Mouse (Mus musculus) hindbrain, embryonic 10.5 days (tissue): ENCODE data around the gene Caml. TPM values are rescaled to one million over a fixed set of nuclear protein-coding genes. Genes with fewer than 3 reads are reported as not detected.
"Not testable (repeated sequence)": the region's sequence is repeated elsewhere in the genome, so short reads cannot be mapped to it uniquely, and the experiment has no call there.

Experiments
- DNase-seq: peaks from one replicate; pipeline ENCODE4 v3.0.0-alpha.2; 2017; ENCODE audit warnings: low spot score
- H3K27ac ChIP-seq: fragments of 300-500 bp; sonication (generic); 2 replicates; pipeline ENCODE4 v1.5.1; 2016; ENCODE audit warnings: mild to moderate bottlenecking, moderate library complexity
- H3K27me3 ChIP-seq: fragments of 300-500 bp; sonication (generic); 2 replicates; pipeline ENCODE4 v1.6.1; 2016; ENCODE audit warnings: mild to moderate bottlenecking; ENCODE audit not compliant: poor library complexity, insufficient read depth, severe bottlenecking
- H3K36me3 ChIP-seq: fragments of 300-500 bp; sonication (generic); 2 replicates; pipeline ENCODE4 v1.6.1; 2016; ENCODE audit warnings: mild to moderate bottlenecking, moderate library complexity
- H3K4me1 ChIP-seq: fragments of 300-500 bp; sonication (generic); replicated peaks from 2 replicates; pipeline ENCODE4 v1.6.1; 2016; ENCODE audit warnings: mild to moderate bottlenecking
- H3K4me3 ChIP-seq: fragments of 300-500 bp; sonication (generic); 2 replicates; pipeline ENCODE4 v1.5.1; 2016; ENCODE audit warnings: mild to moderate bottlenecking, moderate library complexity
- H3K9me3 ChIP-seq: fragments of 300-500 bp; sonication (generic); 2 replicates; pipeline ENCODE4 v1.6.1; 2016; ENCODE audit warnings: mild to moderate bottlenecking, moderate library complexity
- WGBS: fragments of 180-500 bp; shearing (Covaris S2); methylation state at CpG from one replicate; pipeline ENCODE4 v1.1.7; 2016; 5-methylcytosine and 5-hydroxymethylcytosine counted together
- polyA plus RNA-seq: library from polyadenylated mRNA; unstranded; fragments of >200 nt; fragmentation: Nextera tagmentation; extraction: Ambion mirVana; gene quantifications from 2 replicates; pipeline ENCODE4 v1.2.1, GENCODE M21; 2016

Caml gene
- polyA plus RNA-seq, 1 experiment from 2014 or later: 60.9 TPM

- Histone ChIP-seq H3K27me3 (no peaks in the 10 kb centered on the region), H3K27ac (peak overlapping the region; percentile 93), H3K36me3 (peaks cover 65% of the 10 kb centered on the region), H3K4me3 (peak overlapping the region; percentile 100), H3K9me3 (no peaks in the 10 kb centered on the region), H3K4me1 (peaks cover 22% of the 10 kb centered on the region)
- WGBS: under 1% methylated on average over 40 of the region's 40 CpGs
- DNase-seq: no peak
These were observed 12.4 kb downstream of the Caml start for GRCm38 (mm10) chr13:55635146-55635571.

GRCm38 (mm10) chr13:55636185-55636983, 13.6 kb downstream of the Caml start:
- Histone ChIP-seq H3K9me3 (no peaks in the 10 kb centered on the region), H3K27me3 (no peaks in the 10 kb centered on the region), H3K4me1 (peaks cover 22% of the 10 kb centered on the region), H3K36me3 (peaks cover 66% of the 10 kb centered on the region), H3K4me3 (peak overlapping the region; percentile 100), H3K27ac (no peak overlapping the region)
- WGBS: 90% methylated on average over 14 of the region's 14 CpGs
- no peak for DNase-seq

DNA sequence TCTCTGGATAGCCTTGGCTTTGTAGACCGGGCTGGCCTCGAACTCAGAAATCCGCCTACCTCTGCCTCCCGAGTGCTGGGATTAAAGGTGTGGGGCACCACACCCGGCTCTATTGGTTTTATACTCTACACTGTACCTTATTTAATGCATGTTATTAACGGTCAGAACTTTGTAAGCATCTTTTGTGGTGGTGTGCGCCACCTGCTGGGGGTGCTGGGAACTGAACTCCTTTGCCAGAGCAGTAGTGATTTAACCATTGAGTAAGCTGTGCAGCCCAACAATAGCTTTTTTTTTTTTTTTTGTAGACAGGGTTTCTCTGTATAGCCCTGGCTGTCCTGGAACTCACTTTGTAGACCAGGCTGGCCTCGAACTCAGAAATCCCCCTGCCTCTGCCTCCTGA, 17.7 kb downstream of the Caml start:
- H3K27me3 ChIP-seq, H3K4me3 ChIP-seq, H3K27ac ChIP-seq, H3K9me3 ChIP-seq: not testable (repeated sequence)
- DNase-seq: peak; percentile 77
- H3K36me3 ChIP-seq: peaks cover 81% of the 10 kb centered on the region
- peaks cover 15% of the 10 kb centered on the region for H3K4me1 ChIP-seq
- 56% methylated on average over 8 of the region's 8 CpGs for WGBS

DNA sequence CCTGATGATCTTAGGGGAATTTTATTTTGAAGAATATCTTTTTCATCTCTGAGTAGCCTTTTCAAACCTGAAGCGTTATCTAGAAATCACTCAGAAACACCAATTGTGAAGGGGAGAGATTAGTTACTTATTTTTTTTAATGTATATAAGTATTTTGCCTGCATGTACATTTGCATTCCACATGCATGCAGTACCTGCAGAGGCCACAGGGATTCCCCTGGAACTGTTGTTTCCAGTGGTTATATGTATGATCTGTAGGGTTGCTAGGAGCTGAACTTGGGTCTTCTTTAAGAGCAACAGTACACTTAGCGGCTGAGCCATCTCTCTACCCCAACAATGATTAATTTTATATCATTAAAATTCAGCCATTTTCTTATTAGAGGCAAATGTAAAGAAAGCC, 21.7 kb downstream of the Caml start:
- Histone ChIP-seq H3K4me3 (no peak overlapping the region), H3K27ac (no peak overlapping the region), H3K9me3 (no peaks in the 10 kb centered on the region), H3K27me3 (no peaks in the 10 kb centered on the region), H3K4me1 (peaks cover 2% of the 10 kb centered on the region; the same call in 1 of the 2 replicates), H3K36me3 (peaks cover 91% of the 10 kb centered on the region)
- 92% methylated on average over 2 of the region's 2 CpGs for WGBS
- DNase-seq: peak; percentile 40

GRCm38 (mm10) chr13:55650098-55650497, 27.3 kb downstream of the Caml start:
- no peak for DNase-seq
- peaks cover 100% of the 10 kb centered on the region for H3K36me3 ChIP-seq
- H3K27ac ChIP-seq: no peak overlapping the region
- WGBS: 92% methylated on average over 12 of the region's 12 CpGs
- no peaks in the 10 kb centered on the region for H3K4me1 ChIP-seq
- no peaks in the 10 kb centered on the region for H3K9me3 ChIP-seq
- no peak overlapping the region for H3K4me3 ChIP-seq
- no peaks in the 10 kb centered on the region for H3K27me3 ChIP-seq

DNA sequence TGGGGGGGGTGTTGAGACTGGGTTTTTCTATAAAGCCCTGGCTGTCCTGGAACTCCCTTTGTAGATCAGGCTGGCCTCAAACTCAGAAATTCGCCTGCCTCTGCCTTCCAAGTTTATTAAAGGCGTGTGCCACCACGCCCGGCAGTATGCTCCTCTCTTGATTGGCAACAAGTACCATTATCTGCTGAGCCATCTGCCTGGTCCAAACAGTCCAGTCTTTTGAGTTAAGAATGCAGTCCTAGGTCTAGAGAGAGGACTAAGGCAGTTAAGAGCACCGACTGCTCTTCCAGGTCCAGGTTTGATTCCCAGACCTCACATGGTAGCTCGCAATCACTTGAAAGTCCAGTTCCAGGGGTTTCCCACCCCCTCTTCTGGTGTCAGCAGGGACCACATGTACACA, 28.2 kb downstream of the Caml start:
- no peaks in the 10 kb centered on the region for H3K4me1 ChIP-seq
- H3K36me3 ChIP-seq: peaks cover 100% of the 10 kb centered on the region
- no peak overlapping the region for H3K4me3 ChIP-seq
- H3K27ac ChIP-seq: no peak overlapping the region
- no peaks in the 10 kb centered on the region for H3K9me3 ChIP-seq
- WGBS: 89% methylated on average over 6 of the region's 6 CpGs
- DNase-seq: no peak
- no peaks in the 10 kb centered on the region for H3K27me3 ChIP-seq

- peaks cover 4% of the 10 kb centered on the region; the same call in 1 of the 2 replicates for H3K9me3 ChIP-seq
- H3K4me3 ChIP-seq: no peak overlapping the region
- peaks cover 96% of the 10 kb centered on the region for H3K36me3 ChIP-seq
- DNase-seq: peak; percentile 42
- 82% methylated on average over 6 of the region's 6 CpGs for WGBS
- H3K4me1 ChIP-seq: no peaks in the 10 kb centered on the region
- H3K27ac ChIP-seq: no peak overlapping the region
- no peaks in the 10 kb centered on the region for H3K27me3 ChIP-seq
These were observed 45.7 kb downstream of the Caml start for GRCm38 (mm10) chr13:55668550-55668949.

DNA sequence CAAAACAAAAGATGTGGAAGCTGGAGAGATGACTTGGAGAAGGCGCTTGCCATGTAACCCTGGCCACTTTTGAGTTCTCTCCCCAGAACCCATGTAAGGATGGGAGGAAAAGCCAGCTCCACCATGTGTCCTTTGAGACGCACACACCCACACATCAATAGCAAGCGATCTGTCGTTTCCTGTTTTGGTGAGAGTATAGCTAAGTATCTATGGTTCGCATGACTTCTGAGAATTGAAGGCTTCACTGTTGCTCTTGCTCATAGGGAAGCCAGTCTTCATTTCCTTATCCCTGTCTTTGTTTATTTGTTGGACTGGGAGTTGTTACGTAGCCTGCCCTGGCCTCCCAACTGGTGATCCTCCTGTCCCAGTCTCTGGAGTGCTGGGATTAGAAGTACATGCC, 49.9 kb downstream of the Caml start:
- peaks cover 97% of the 10 kb centered on the region for H3K36me3 ChIP-seq
- H3K9me3 ChIP-seq: peaks cover 4% of the 10 kb centered on the region; the same call in 1 of the 2 replicates
- WGBS: 93% methylated on average over 6 of the region's 6 CpGs

DNA sequence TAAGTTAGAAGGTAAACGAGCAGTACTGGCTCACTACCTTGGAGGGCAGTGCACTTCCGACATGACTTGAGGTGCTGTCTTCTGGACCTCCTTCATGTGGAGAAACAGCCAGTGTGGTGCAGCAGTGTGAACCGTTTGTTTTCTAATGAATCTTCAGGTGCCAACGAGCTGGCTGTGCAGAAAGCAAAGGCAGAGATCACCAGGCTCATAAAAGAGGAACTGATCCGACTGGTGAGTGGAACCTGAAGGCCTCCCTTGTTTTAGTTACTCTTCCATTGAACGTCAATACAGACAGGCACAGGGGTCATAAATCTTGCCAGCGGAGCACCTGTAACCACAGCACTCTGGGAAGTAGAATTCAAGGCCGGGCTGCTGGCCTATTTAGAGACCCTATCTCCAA, 54.6 kb downstream of the Caml start:
- Histone ChIP-seq H3K9me3 (no peaks in the 10 kb centered on the region), H3K27ac (no peak overlapping the region), H3K4me1 (no peaks in the 10 kb centered on the region), H3K4me3 (no peak overlapping the region), H3K36me3 (peaks cover 97% of the 10 kb centered on the region), H3K27me3 (no peaks in the 10 kb centered on the region)
- 89% methylated on average over 8 of the region's 8 CpGs for WGBS
- no peak for DNase-seq

More for the DNA sequence above, 49.9 kb downstream of the Caml start:
- no peak for DNase-seq
- H3K4me1 ChIP-seq: no peaks in the 10 kb centered on the region
- no peak overlapping the region for H3K27ac ChIP-seq
- no peak overlapping the region for H3K4me3 ChIP-seq
- H3K27me3 ChIP-seq: no peaks in the 10 kb centered on the region

Other genes starting within 250 kb of the Caml start
- 0.22 TPM in 1 of 2 replicates, not detected in the other for gene Slc34a1, start 224.8 kb upstream of the Caml start, polyA plus RNA-seq
- not detected in 2 replicates for gene Pfn3, start 207.8 kb upstream of the Caml start, polyA plus RNA-seq
- 0.07 and 0.25 TPM in 2 replicates for gene F12, start 196.2 kb upstream of the Caml start, polyA plus RNA-seq
- 51.5 and 52.3 TPM in 2 replicates for gene Grk6, start 177.9 kb upstream of the Caml start, polyA plus RNA-seq
- 0.69 and 1.0 TPM in 2 replicates for gene Prr7, start 158.7 kb upstream of the Caml start, polyA plus RNA-seq
- gene Dbn1, start 134.9 kb upstream of the Caml start, polyA plus RNA-seq: 420 and 518 TPM in 2 replicates
- 194 and 221 TPM in 2 replicates for gene Pdlim7, start 109.3 kb upstream of the Caml start, polyA plus RNA-seq
- 3.5 and 3.9 TPM in 2 replicates for gene Dok3, start 93.7 kb upstream of the Caml start, polyA plus RNA-seq
- gene Ddx41, start 86.3 kb upstream of the Caml start, polyA plus RNA-seq: 85.2 and 88.2 TPM in 2 replicates
- gene Fam193b, start 51.9 kb upstream of the Caml start, polyA plus RNA-seq: 63.7 and 64.3 TPM in 2 replicates
- gene Tmed9, start 49.3 kb upstream of the Caml start, polyA plus RNA-seq: 102 and 112 TPM in 2 replicates
- 32.2 and 39.9 TPM in 2 replicates for gene B4galt7, start 23.1 kb upstream of the Caml start, polyA plus RNA-seq
- 27.1 and 38.2 TPM in 2 replicates for gene Ddx46, start 12.0 kb downstream of the Caml start, polyA plus RNA-seq
- 42.2 and 50.0 TPM in 2 replicates for gene B230219D22Rik, start 70.1 kb downstream of the Caml start, polyA plus RNA-seq
- 75.1 and 84.9 TPM in 2 replicates for gene Txndc15, start 91.6 kb downstream of the Caml start, polyA plus RNA-seq
- 30.4 and 34.3 TPM in 2 replicates for gene Pcbd2, start 104.4 kb downstream of the Caml start, polyA plus RNA-seq
- not detected in 2 replicates for gene Catsper3, start 161.6 kb downstream of the Caml start, polyA plus RNA-seq
- 0.47 and 0.80 TPM in 2 replicates for gene Pitx1, start 213.2 kb downstream of the Caml start, polyA plus RNA-seq